Mouse (Mus musculus): ENCODE data around the gene Kif26b.

- TF ChIP-seq CTCF (IDR thresholded peaks at IDR 0.05; ENCODE audit: borderline replicate concordance, control insufficient read depth, extremely low read depth, insufficient read depth, low read length, poor library complexity) (no peak), POLR2A (IDR thresholded peaks at IDR 0.05; ENCODE audit: control insufficient read depth, extremely low read depth, insufficient read depth, low read length, poor library complexity) (no peak)
Measured at GRCm38 (mm10) chr1:178664271-178664969, 135.5 kb downstream of the Kif26b start.
